Mouse (Mus musculus): ENCODE results near the gene Tubb1. TPM values are rescaled to one million over a fixed set of nuclear protein-coding genes. Genes with fewer than 3 reads are reported as not detected.

Gene Tubb1
- polyA plus RNA-seq, 1 experiment from 2014 or later = 5.0 TPM

DNA sequence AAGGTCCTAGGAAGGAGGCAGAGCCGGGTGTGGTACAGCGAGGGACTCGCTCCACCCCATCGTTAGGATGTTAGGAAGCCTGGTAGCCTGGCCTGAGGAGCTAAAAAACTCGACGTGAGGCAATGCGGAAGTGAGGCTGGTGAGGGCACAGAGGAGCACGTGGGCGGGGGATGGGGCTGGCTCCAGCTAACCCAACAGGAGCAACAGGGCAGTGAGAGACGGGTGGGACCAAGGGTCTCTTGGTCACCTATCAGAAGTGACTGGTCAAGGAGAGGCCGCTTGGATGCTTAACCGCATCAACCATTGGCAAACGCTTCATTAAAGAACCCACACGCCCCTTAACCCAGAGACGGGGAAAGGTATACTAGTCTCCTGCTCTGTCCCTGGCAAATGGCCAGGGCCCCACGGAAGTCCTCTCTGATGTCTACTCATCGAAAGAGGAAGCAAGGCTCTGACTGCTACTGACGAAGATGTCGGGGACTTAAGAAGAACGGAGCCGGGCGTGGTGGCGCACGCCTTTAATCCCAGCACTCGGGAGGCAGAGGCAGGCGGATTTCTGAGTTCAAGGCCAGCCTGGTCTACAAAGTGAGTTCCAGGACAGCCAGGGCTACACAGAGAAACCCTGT, 14.3 kb upstream of the Tubb1 start:
- Histone ChIP-seq H3K4me1 (peaks cover 38% of the 10 kb centered on the region), H3K9me3 (replicated peaks) (no peaks in the 10 kb centered on the region), H3K4me3 (no peak overlapping the region), H3K27me3 (ENCODE audit: low read depth, poor library complexity, severe bottlenecking) (no peaks in the 10 kb centered on the region), H3K36me3 (peaks cover 49% of the 10 kb centered on the region), H3K27ac (no peak overlapping the region)
- WGBS = 89% methylated on average over 26 of the region's 26 CpGs
- DNase-seq (ENCODE audit: low spot score) = no peak

DNA sequence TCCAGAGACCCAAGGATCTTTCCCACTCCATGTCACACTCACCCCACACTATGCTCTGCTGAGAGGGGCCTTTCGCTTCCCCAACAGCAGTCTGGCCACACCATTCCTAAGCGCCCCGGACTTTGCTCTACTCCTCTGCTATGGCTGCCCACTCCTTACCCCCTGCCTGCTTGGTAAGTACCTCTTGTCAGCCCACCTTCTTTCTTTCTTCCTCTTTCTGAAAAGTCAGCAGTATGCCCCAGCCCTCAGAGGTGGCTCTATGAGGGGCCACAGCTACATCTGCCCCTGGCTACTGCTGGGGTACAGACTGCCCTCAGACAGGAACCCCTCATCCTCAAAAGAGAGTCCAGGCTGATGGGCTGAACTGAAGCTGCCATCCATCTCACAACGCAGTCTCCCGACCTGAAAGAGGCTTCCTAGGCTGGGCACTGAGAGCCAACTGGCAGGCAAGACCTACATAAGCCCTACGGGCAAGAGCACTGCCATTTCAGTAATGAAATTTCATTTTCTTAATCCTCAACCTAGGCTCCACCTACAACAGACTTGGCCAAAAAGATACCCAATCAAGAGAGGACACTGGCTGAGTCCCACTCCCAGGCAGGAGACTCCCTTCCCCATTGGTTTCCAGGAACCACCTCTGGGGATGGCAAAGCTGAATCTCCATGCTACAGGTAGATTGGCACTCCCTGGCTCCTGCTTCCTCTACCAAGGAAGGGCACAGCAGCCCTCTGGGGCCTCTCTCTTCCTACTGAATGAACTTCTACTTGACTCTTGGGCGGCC, 13.4 kb upstream of the Tubb1 start:
- H3K36me3 ChIP-seq = peaks cover 40% of the 10 kb centered on the region
- H3K27me3 ChIP-seq (ENCODE audit: low read depth, poor library complexity, severe bottlenecking) = no peaks in the 10 kb centered on the region
- 95% methylated on average over 7 of the region's 7 CpGs for WGBS
- no peak overlapping the region for H3K27ac ChIP-seq
- H3K4me3 ChIP-seq = peak overlapping the region; percentile 72
- no peaks in the 10 kb centered on the region for H3K9me3 ChIP-seq (replicated peaks)
- no peak for DNase-seq (ENCODE audit: low spot score)
- peaks cover 38% of the 10 kb centered on the region for H3K4me1 ChIP-seq

- no peaks in the 10 kb centered on the region for H3K9me3 ChIP-seq (replicated peaks)
- no peaks in the 10 kb centered on the region for H3K27me3 ChIP-seq (ENCODE audit: low read depth, poor library complexity, severe bottlenecking)
- peaks cover 36% of the 10 kb centered on the region for H3K36me3 ChIP-seq
- peak overlapping the region; percentile 72 for H3K4me3 ChIP-seq
- no peak for DNase-seq (ENCODE audit: low spot score)
- WGBS = 94% methylated on average over 4 of the region's 4 CpGs
- peak overlapping the region; percentile 90; the same call in 1 of the 2 replicates for H3K27ac ChIP-seq
- peaks cover 42% of the 10 kb centered on the region for H3K4me1 ChIP-seq
These were observed 12.9 kb upstream of the Tubb1 start for GRCm38 (mm10) chr2:174437697-174437982.

- no peak for DNase-seq (ENCODE audit: low spot score)
- no peaks in the 10 kb centered on the region for H3K9me3 ChIP-seq (replicated peaks)
- peak overlapping the region; percentile 72 for H3K4me3 ChIP-seq
- peaks cover 44% of the 10 kb centered on the region for H3K4me1 ChIP-seq
- peaks cover 32% of the 10 kb centered on the region for H3K36me3 ChIP-seq
- WGBS = 70% methylated on average over 11 of the region's 11 CpGs
- H3K27me3 ChIP-seq (ENCODE audit: low read depth, poor library complexity, severe bottlenecking) = no peaks in the 10 kb centered on the region
- peak overlapping the region; percentile 90 for H3K27ac ChIP-seq
These were observed 12.3 kb upstream of the Tubb1 start for GRCm38 (mm10) chr2:174438181-174438580.

- Histone ChIP-seq H3K4me1 (peaks cover 46% of the 10 kb centered on the region), H3K27me3 (ENCODE audit: low read depth, poor library complexity, severe bottlenecking) (no peaks in the 10 kb centered on the region), H3K27ac (peak within 1 kb of the TSS; percentile 90), H3K36me3 (peaks cover 25% of the 10 kb centered on the region), H3K4me3 (peak within 1 kb of the TSS; percentile 72), H3K9me3 (replicated peaks) (no peaks in the 10 kb centered on the region)
- DNase-seq (ENCODE audit: low spot score) = peak; percentile 82
- under 1% methylated on average over 38 of the region's 38 CpGs for WGBS
These were observed 11.6 kb upstream of the Tubb1 start, which contains the start of gene Ctsz for GRCm38 (mm10) chr2:174438737-174439449. TSS of gene Ctsz (minus strand) at chr2:174439039.

- WGBS = 57% methylated on average over 5 of the region's 5 CpGs
- peak overlapping the region; percentile 72; the same call in 1 of the 2 replicates for H3K4me3 ChIP-seq
- DNase-seq (ENCODE audit: low spot score) = no peak
- H3K27ac ChIP-seq = peak overlapping the region; percentile 90
- H3K9me3 ChIP-seq (replicated peaks) = no peaks in the 10 kb centered on the region
- H3K4me1 ChIP-seq = peaks cover 44% of the 10 kb centered on the region
- peaks cover 21% of the 10 kb centered on the region for H3K36me3 ChIP-seq
- no peaks in the 10 kb centered on the region for H3K27me3 ChIP-seq (ENCODE audit: low read depth, poor library complexity, severe bottlenecking)
These were observed 11.1 kb upstream of the Tubb1 start for GRCm38 (mm10) chr2:174439450-174439838.

- H3K36me3 ChIP-seq = peaks cover 16% of the 10 kb centered on the region
- no peak overlapping the region for H3K4me3 ChIP-seq
- H3K27ac ChIP-seq = 0 out of 2 replicates have a peak overlapping the region, but pooled peaks have one; percentile 90
- H3K27me3 ChIP-seq (ENCODE audit: low read depth, poor library complexity, severe bottlenecking) = no peaks in the 10 kb centered on the region
- H3K4me1 ChIP-seq = peaks cover 43% of the 10 kb centered on the region
- 82% methylated on average over 9 of the region's 9 CpGs for whole genome bisulfite sequencing
- H3K9me3 ChIP-seq (replicated peaks) = no peaks in the 10 kb centered on the region
- DNase-seq (ENCODE audit: low spot score) = no peak
These were observed 10.5 kb upstream of the Tubb1 start for GRCm38 (mm10) chr2:174439961-174440360.

GRCm38 (mm10) chr2:174441898-174442297, 8.6 kb upstream of the Tubb1 start:
- H3K27me3 ChIP-seq (ENCODE audit: low read depth, poor library complexity, severe bottlenecking) = 0 out of 2 replicates have a peak, but pooled peaks cover 5% of the 10 kb centered on the region
- 83% methylated on average over 4 of the region's 4 CpGs for WGBS
- peaks cover 46% of the 10 kb centered on the region for H3K4me1 ChIP-seq
- H3K36me3 ChIP-seq = no peaks in the 10 kb centered on the region
- no peak overlapping the region for H3K27ac ChIP-seq
- H3K4me3 ChIP-seq = no peak overlapping the region
- DNase-seq (ENCODE audit: low spot score) = no peak
- H3K9me3 ChIP-seq (replicated peaks) = no peaks in the 10 kb centered on the region

DNA sequence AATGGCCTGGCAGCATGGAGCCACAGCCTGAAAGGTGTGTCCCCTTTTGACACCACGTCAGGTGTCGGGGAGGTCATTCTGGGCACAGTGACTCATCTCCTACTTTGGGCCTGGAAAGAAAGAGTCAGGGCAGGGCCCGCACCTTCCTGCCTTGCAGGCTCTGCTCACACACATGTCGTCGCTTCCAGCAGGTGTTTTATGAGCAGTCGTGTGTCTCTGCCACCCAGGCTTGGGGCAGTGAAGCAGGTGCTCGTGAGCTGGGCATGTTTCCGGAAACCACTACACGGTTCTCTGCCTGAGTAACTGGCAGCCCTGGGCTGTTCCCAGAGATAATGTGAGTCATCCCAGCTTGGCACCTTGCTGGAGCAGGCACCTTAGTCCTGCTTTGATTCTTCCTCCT, 8.0 kb upstream of the Tubb1 start:
- H3K36me3 ChIP-seq = no peaks in the 10 kb centered on the region
- 0 out of 2 replicates have a peak, but pooled peaks cover 7% of the 10 kb centered on the region for H3K27me3 ChIP-seq (ENCODE audit: low read depth, poor library complexity, severe bottlenecking)
- peaks cover 42% of the 10 kb centered on the region for H3K4me1 ChIP-seq
- no peak overlapping the region for H3K27ac ChIP-seq
- 76% methylated on average over 9 of the region's 9 CpGs for WGBS
- no peak for DNase-seq (ENCODE audit: low spot score)
- no peaks in the 10 kb centered on the region for H3K9me3 ChIP-seq (replicated peaks)
- no peak overlapping the region for H3K4me3 ChIP-seq

- Histone ChIP-seq H3K36me3 (no peaks in the 10 kb centered on the region), H3K4me1 (peaks cover 36% of the 10 kb centered on the region), H3K9me3 (replicated peaks) (no peaks in the 10 kb centered on the region), H3K4me3 (no peak overlapping the region), H3K27me3 (ENCODE audit: low read depth, poor library complexity, severe bottlenecking) (0 out of 2 replicates have a peak, but pooled peaks cover 7% of the 10 kb centered on the region), H3K27ac (0 out of 2 replicates have a peak overlapping the region, but pooled peaks have one; percentile 1)
- WGBS = 81% methylated on average over 2 of the region's 2 CpGs
- no peak for DNase-seq (ENCODE audit: low spot score)
These were observed 7.4 kb upstream of the Tubb1 start for GRCm38 (mm10) chr2:174443046-174443445.

DNA sequence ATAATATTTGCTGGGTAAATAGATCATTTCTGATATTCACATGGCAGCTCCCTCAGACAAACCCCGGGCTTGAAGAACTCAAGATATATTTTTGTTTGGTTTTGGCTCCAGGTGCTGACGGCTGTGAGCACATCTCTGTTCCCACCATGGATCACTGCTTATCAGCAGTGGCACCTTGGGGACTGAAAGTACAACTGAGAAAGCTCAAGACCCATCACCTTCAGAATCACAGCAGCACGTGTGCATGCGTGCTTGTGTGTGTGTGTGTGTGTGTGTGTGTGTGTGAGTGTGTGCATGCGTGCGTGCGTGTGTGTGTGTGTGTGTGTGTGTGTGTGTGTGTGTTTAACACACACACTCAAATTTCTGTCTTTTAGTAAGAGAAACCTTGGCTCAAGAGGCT, 6.1 kb upstream of the Tubb1 start:
- no peaks in the 10 kb centered on the region for H3K36me3 ChIP-seq
- no peaks in the 10 kb centered on the region for H3K9me3 ChIP-seq (replicated peaks)
- H3K27me3 ChIP-seq (ENCODE audit: low read depth, poor library complexity, severe bottlenecking) = 0 out of 2 replicates have a peak, but pooled peaks cover 7% of the 10 kb centered on the region
- H3K4me1 ChIP-seq = peaks cover 23% of the 10 kb centered on the region
- WGBS = 91% methylated on average over 7 of the region's 7 CpGs
- H3K4me3 ChIP-seq = no peak overlapping the region
- DNase-seq (ENCODE audit: low spot score) = no peak
- no peak overlapping the region for H3K27ac ChIP-seq

DNA sequence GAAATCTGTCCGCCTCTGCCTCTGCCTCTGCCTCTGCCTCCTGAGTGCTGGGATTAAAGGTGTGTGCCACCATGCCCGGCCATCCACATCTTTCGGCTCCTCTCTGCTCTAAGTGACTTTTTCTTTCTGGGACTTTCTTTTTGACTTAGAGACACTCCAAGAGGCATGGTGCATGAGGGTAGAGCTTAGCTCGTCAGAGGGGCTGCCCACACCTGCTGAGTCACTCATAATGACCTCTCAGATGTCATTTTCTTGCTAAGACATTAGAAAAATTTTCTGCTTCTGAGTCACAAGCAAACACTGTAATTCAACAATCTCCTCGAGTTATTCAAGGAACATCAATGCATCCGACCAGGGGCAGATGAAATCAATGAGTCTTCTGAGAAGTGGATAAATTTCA, 5.5 kb upstream of the Tubb1 start:
- 86% methylated on average over 6 of the region's 6 CpGs for WGBS
- no peaks in the 10 kb centered on the region for H3K9me3 ChIP-seq (replicated peaks)
- no peaks in the 10 kb centered on the region for H3K36me3 ChIP-seq
- H3K27me3 ChIP-seq (ENCODE audit: low read depth, poor library complexity, severe bottlenecking) = 0 out of 2 replicates have a peak, but pooled peaks cover 7% of the 10 kb centered on the region
- no peak for DNase-seq (ENCODE audit: low spot score)
- H3K4me3 ChIP-seq = no peak overlapping the region
- peaks cover 19% of the 10 kb centered on the region for H3K4me1 ChIP-seq
- no peak overlapping the region for H3K27ac ChIP-seq

DNA sequence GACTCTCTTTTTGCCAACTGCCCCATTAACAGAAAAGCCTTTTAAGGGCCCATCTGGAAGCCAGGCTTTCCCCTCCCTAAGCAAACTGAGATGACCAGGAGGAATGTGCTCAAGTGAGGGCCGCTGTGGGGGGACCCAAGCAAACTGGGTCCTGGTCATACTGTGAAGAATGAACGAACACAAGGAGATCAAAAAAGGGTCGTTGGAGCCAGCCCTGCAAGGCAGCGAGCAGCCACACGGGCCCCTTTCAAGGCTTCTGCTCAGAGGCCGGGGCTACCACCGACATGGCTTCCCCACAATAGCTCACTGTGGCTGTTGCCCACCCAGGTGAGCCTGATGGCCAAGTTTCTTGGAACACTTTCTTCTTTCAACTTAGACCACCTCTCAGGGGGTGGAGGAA, 4.0 kb upstream of the Tubb1 start:
- H3K36me3 ChIP-seq = no peaks in the 10 kb centered on the region
- H3K4me1 ChIP-seq = peaks cover 19% of the 10 kb centered on the region
- H3K9me3 ChIP-seq (replicated peaks) = no peaks in the 10 kb centered on the region
- peak overlapping the region; percentile 69 for H3K27ac ChIP-seq
- 52% methylated on average over 7 of the region's 7 CpGs for WGBS
- H3K4me3 ChIP-seq = no peak overlapping the region
- no peak for DNase-seq (ENCODE audit: low spot score)
- 0 out of 2 replicates have a peak, but pooled peaks cover 7% of the 10 kb centered on the region for H3K27me3 ChIP-seq (ENCODE audit: low read depth, poor library complexity, severe bottlenecking)
